Mouse (Mus musculus): ENCODE results near the gene Egflam. TPM values are rescaled to one million over a fixed set of nuclear protein-coding genes. Genes with fewer than 3 reads are reported as not detected.
A peak's percentile ranks its signal among the peaks of the same experiment; 100 is the strongest.

Egflam gene
- 15.7 and 15.8 TPM in 2 replicates for polyA plus RNA-seq (2015; fragmentation: Nextera tagmentation; extraction: Ambion mirVana)

DNA sequence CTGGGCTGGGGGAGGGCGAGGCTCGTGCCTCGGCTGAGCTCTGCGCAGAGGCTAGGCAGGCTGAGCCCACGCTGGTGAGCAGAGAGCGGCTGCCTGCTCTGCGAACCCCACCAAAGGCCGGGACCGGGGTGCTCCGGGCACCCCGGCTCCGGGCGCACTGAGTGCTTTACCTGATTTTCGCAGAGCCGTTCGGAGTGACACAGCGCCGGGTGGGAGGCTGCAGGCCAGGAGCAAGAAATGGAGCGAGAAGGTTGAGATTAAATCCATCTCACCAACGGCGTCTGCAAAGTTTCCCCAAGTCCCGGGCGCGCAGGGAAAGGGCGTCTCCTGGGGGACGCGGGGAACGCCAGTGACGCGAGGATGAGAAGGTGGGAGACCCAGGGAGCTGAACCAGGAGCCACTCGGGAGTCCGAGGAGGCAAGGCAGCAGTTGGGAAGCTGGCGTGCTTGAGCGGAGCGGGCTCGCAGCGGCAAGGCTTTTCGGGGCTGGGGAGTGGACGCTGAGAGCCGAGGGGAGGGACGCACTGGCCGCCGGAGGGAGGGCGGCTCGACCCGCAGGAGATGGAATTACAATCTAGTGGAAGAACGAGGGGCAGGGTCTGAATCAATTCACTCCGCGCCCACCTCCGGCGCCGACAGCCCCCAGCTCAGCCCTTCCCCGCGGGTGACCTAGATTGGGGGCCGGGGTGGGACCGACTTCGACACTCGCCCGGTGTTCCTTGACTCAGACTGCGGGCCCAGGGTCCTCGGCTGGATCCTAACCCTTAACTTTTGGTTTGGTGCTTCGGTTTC lies at the start of gene Egflam:
Gene Egflam (minus strand): TSS at position 578 of the 791 bp plus-strand sequence.
- Histone ChIP-seq H3K9ac (peak within 1 kb of the TSS; percentile 70), H3K27me3 (peaks cover 35% of the 10 kb centered on the region), H3K27ac (replicated peaks) (peak within 1 kb of the TSS; percentile 57), H3K4me3 (peak within 1 kb of the TSS; percentile 63), H3K4me2 (peak within 1 kb of the TSS; percentile 99), H3K9me3 (no peaks in the 10 kb centered on the region), H3K36me3 (no peaks in the 10 kb centered on the region), H3K4me1 (replicated peaks) (peaks cover 20% of the 10 kb centered on the region)
- peak; percentile 84 for ATAC-seq (ENCODE audit: low read depth)
- under 1% methylated on average over 62 of the region's 62 CpGs for WGBS

GRCm38 (mm10) chr15:7443396-7444315 lies 45.5 kb upstream of the Egflam start:
- ATAC-seq (ENCODE audit: low read depth) = peak; percentile 72; the same call in 1 of the 2 replicates
- no peaks in the 10 kb centered on the region for H3K27me3 ChIP-seq
- H3K27ac ChIP-seq (replicated peaks) = no peak overlapping the region
- H3K9ac ChIP-seq = no peak overlapping the region
- no peak overlapping the region for H3K4me2 ChIP-seq
- no peak overlapping the region for H3K4me3 ChIP-seq
- no peaks in the 10 kb centered on the region for H3K36me3 ChIP-seq
- WGBS = 70% methylated on average over 17 of the region's 17 CpGs
- H3K4me1 ChIP-seq (replicated peaks) = no peaks in the 10 kb centered on the region
- no peaks in the 10 kb centered on the region for H3K9me3 ChIP-seq

- ATAC-seq (ENCODE audit: low read depth) = no peak
- Histone ChIP-seq H3K9ac (no peak overlapping the region), H3K9me3 (no peaks in the 10 kb centered on the region), H3K4me1 (replicated peaks) (no peaks in the 10 kb centered on the region), H3K27me3 (no peaks in the 10 kb centered on the region), H3K4me3 (no peak overlapping the region), H3K4me2 (no peak overlapping the region), H3K36me3 (no peaks in the 10 kb centered on the region), H3K27ac (replicated peaks) (no peak overlapping the region)
- WGBS = 68% methylated on average over 16 of the region's 16 CpGs
Observed at GRCm38 (mm10) chr15:7442148-7443100, 44.2 kb upstream of the Egflam start.

GRCm38 (mm10) chr15:7424282-7424681 lies 26.1 kb upstream of the Egflam start:
- Histone ChIP-seq H3K9ac (no peak overlapping the region), H3K36me3 (no peaks in the 10 kb centered on the region), H3K27ac (replicated peaks) (no peak overlapping the region), H3K4me3 (no peak overlapping the region), H3K9me3 (no peaks in the 10 kb centered on the region), H3K4me1 (replicated peaks) (no peaks in the 10 kb centered on the region), H3K27me3 (no peaks in the 10 kb centered on the region), H3K4me2 (no peak overlapping the region)
- no peak for ATAC-seq (ENCODE audit: low read depth)
- WGBS = 86% methylated on average over 2 of the region's 2 CpGs

DNA sequence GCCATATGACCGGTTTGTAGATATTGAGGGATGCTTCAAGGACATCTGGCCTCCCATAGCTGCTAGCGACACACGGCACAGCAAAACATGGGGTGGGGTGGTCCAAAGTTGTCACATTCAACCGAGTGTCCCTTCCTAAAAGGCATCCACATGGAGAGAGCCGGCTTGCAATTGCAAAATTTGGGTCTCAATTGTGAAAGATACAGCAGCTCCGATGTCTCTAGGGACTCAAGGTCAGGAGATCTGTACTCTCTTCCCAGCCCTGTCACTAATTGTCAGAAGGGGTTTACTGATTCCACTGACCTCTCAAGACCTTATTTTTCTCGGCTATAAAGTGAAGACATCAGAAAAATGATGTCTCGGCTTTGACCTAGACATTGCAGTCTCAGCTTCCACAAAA lies 6.3 kb upstream of the Egflam start:
- Histone ChIP-seq H3K27ac (replicated peaks) (no peak overlapping the region), H3K9ac (no peak overlapping the region), H3K27me3 (peaks cover 7% of the 10 kb centered on the region), H3K4me3 (no peak overlapping the region), H3K4me2 (no peak overlapping the region), H3K4me1 (replicated peaks) (no peaks in the 10 kb centered on the region), H3K9me3 (no peaks in the 10 kb centered on the region), H3K36me3 (no peaks in the 10 kb centered on the region)
- no peak for ATAC-seq (ENCODE audit: low read depth)
- 83% methylated on average over 8 of the region's 8 CpGs for WGBS

- H3K4me1 ChIP-seq (replicated peaks) = peaks cover 20% of the 10 kb centered on the region
- H3K4me2 ChIP-seq = peak overlapping the region; percentile 99
- H3K27ac ChIP-seq (replicated peaks) = peak overlapping the region; percentile 57; the same call in 1 of the 2 replicates
- no peaks in the 10 kb centered on the region for H3K36me3 ChIP-seq
- peak overlapping the region; percentile 63 for H3K4me3 ChIP-seq
- 4% methylated on average over 17 of the region's 17 CpGs for WGBS
- no peaks in the 10 kb centered on the region for H3K9me3 ChIP-seq
- peaks cover 35% of the 10 kb centered on the region for H3K27me3 ChIP-seq
- peak; percentile 42 for ATAC-seq (ENCODE audit: low read depth)
- H3K9ac ChIP-seq = peak overlapping the region; percentile 70
Observed at GRCm38 (mm10) chr15:7398609-7399540, 680 bp upstream of the Egflam start.

DNA sequence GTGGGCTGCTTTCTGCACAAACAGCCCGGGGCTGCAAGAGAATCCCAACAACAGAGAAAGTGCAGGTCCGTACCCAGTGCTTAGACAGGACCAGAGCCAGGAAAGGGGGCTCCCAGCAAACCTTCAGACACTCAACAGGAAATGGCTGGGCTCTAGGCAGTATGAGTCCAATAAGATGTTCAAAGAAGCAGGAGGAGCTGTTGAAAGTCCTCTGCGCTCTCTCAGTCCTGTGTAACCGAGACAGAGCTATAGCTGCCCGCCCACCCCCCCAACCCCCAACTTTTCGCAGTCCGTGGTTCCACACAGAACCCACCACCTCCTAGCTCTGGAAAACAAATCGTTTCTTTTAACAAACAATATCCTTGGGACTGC lies 763 bp downstream of the Egflam start:
- under 1% methylated on average over 8 of the region's 8 CpGs for WGBS
- Histone ChIP-seq H3K4me1 (replicated peaks) (peaks cover 20% of the 10 kb centered on the region), H3K27me3 (peaks cover 35% of the 10 kb centered on the region), H3K4me3 (peak overlapping the region; percentile 63), H3K27ac (replicated peaks) (peak overlapping the region; percentile 57; the same call in 1 of the 2 replicates), H3K36me3 (no peaks in the 10 kb centered on the region), H3K9ac (peak overlapping the region; percentile 70), H3K9me3 (no peaks in the 10 kb centered on the region), H3K4me2 (peak overlapping the region; percentile 99)
- ATAC-seq (ENCODE audit: low read depth) = peak; percentile 41

GRCm38 (mm10) chr15:7383349-7383748 lies 14.8 kb downstream of the Egflam start:
- no peaks in the 10 kb centered on the region for H3K9me3 ChIP-seq
- H3K4me3 ChIP-seq = no peak overlapping the region
- no peak for ATAC-seq (ENCODE audit: low read depth)
- H3K9ac ChIP-seq = no peak overlapping the region
- peaks cover 9% of the 10 kb centered on the region for H3K4me1 ChIP-seq (replicated peaks)
- no peaks in the 10 kb centered on the region for H3K36me3 ChIP-seq
- no peak overlapping the region for H3K27ac ChIP-seq (replicated peaks)
- no peak overlapping the region for H3K4me2 ChIP-seq
- WGBS = 93% methylated on average over 4 of the region's 4 CpGs
- no peaks in the 10 kb centered on the region for H3K27me3 ChIP-seq

DNA sequence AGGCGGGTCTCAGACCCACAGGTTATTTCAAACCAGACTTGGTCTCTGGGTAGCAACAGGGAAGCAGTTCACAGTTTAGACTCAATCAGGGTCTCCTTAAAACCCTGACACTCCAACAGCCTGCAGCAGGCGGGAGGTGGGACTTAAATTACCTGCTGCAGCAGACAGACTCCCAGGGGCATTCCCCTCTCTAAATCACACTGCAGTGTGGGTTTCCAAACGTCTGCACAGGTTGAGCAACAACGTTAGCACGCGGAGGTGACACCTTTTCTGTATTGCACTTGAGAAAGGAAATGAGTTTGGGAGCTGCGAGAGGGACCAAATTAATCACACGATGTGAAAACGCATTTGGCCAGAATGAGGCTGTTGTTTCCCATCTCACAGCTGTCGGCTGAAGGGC lies 15.7 kb downstream of the Egflam start:
- Histone ChIP-seq H3K9ac (no peak overlapping the region), H3K4me3 (no peak overlapping the region), H3K27ac (replicated peaks) (no peak overlapping the region), H3K4me1 (replicated peaks) (peaks cover 9% of the 10 kb centered on the region), H3K4me2 (no peak overlapping the region), H3K9me3 (no peaks in the 10 kb centered on the region), H3K27me3 (no peaks in the 10 kb centered on the region), H3K36me3 (no peaks in the 10 kb centered on the region)
- no peak for ATAC-seq (ENCODE audit: low read depth)
- WGBS = 60% methylated on average over 10 of the region's 10 CpGs

GRCm38 (mm10) chr15:7352635-7353051 lies 45.6 kb downstream of the Egflam start:
- no peak overlapping the region for H3K9ac ChIP-seq
- ATAC-seq (ENCODE audit: low read depth) = no peak
- H3K9me3 ChIP-seq = no peaks in the 10 kb centered on the region
- 77% methylated on average over 1 of the region's 1 CpGs for WGBS
- no peaks in the 10 kb centered on the region for H3K4me1 ChIP-seq (replicated peaks)
- H3K4me2 ChIP-seq = no peak overlapping the region
- no peaks in the 10 kb centered on the region for H3K36me3 ChIP-seq
- no peaks in the 10 kb centered on the region for H3K27me3 ChIP-seq
- no peak overlapping the region for H3K27ac ChIP-seq (replicated peaks)
- no peak overlapping the region for H3K4me3 ChIP-seq
